10 mouse cellular contexts compared by ENCODE assay signal in genomic region chr11:117557474-117558381, GRCm38 (mm10).
DNase-seq lines count a peak whose midpoint lies in the region; ATAC-seq and TF ChIP-seq lines count a peak whose summit lies in the region.
"Had no signal": no experiment of that assay in that cellular context is flagged by ENCODE, and none has a peak within 500 bp of the region (broad histone marks: within the 10 kb centered on the region; RNA-seq: fewer than 3 reads in every experiment).

No protein-coding gene starts in this region.

- peak; percentile 25 for DNase-seq in urinary bladder, postnatal 14 days (ENCODE audit: low spot score)
- no peak for DNase-seq in urinary bladder, adult 18-20 months (ENCODE audit: low spot score in 2 of 2)
- DNase-seq in gastrocnemius, postnatal 25 days, result peak; percentile 84
- DNase-seq in hindbrain, postnatal 0 days (ENCODE audit: low spot score), result no peak
- DNase-seq in urinary bladder, postnatal 4 days (ENCODE audit: low spot score in 2 of 2), result no peak

- no peak overlapping the region for H3K9ac ChIP-seq in kidney, embryonic 15.5 days
- no peak overlapping the region for H3K9ac ChIP-seq in midbrain, embryonic 15.5 days
- no peak overlapping the region for H3K9ac ChIP-seq in liver, embryonic 12.5 days
- H3K9ac ChIP-seq in hindbrain, postnatal 0 days (replicated peaks; ENCODE audit: low read length), result no peak overlapping the region

- H3K4me3 ChIP-seq in kidney, embryonic 15.5 days (replicated peaks), result no peak overlapping the region
- H3K4me3 ChIP-seq in midbrain, embryonic 15.5 days, result no peak overlapping the region
- no peak overlapping the region for H3K4me3 ChIP-seq in liver, embryonic 12.5 days
- no peak overlapping the region for H3K4me3 ChIP-seq in hindbrain, postnatal 0 days (ENCODE audit: low read length)

- peaks cover 1% of the 10 kb centered on the region; the same call in 1 of the 2 replicates for H3K9me3 ChIP-seq in kidney, embryonic 15.5 days (replicated peaks)
- no peaks in the 10 kb centered on the region for H3K9me3 ChIP-seq in midbrain, embryonic 15.5 days
- H3K9me3 ChIP-seq in liver, embryonic 12.5 days (replicated peaks), result no peaks in the 10 kb centered on the region
- no peaks in the 10 kb centered on the region; the same call in 1 of the 2 replicates for H3K9me3 ChIP-seq in hindbrain, postnatal 0 days (ENCODE audit: low read length)
- H3K9me3 ChIP-seq: G1E had no signal

- H3K27ac ChIP-seq in kidney, embryonic 15.5 days, result no peak overlapping the region
- no peak overlapping the region for H3K27ac ChIP-seq in midbrain, embryonic 15.5 days
- H3K27ac ChIP-seq in liver, embryonic 12.5 days, result no peak overlapping the region
- no peak overlapping the region for H3K27ac ChIP-seq in hindbrain, postnatal 0 days

- H3K4me2 ChIP-seq in kidney, embryonic 15.5 days, result no peak overlapping the region
- no peak overlapping the region for H3K4me2 ChIP-seq in midbrain, embryonic 15.5 days
- no peak overlapping the region for H3K4me2 ChIP-seq in liver, embryonic 12.5 days
- no peak overlapping the region for H3K4me2 ChIP-seq in hindbrain, postnatal 0 days (ENCODE audit: low read depth, low read length)
- H3K4me2 ChIP-seq: liver, embryonic 11.5 days had no signal

- 79% methylated on average over 16 of the region's 16 CpGs for WGBS in kidney, embryonic 15.5 days
- 89% methylated on average over 16 of the region's 16 CpGs for WGBS in midbrain, embryonic 15.5 days
- 67% methylated on average over 16 of the region's 16 CpGs for WGBS in liver, embryonic 12.5 days (ENCODE audit: insufficient replicate concordance)
- WGBS in hindbrain, postnatal 0 days, result 79% methylated on average over 16 of the region's 16 CpGs

- ATAC-seq in kidney, embryonic 15.5 days (replicated peaks; ENCODE audit: low FRiP score), result peak; percentile 70; the same call in 1 of the 2 replicates
- ATAC-seq in midbrain, embryonic 15.5 days (replicated peaks), result no peak
- no peak for ATAC-seq in liver, embryonic 12.5 days
- ATAC-seq in hindbrain, postnatal 0 days, result no peak

- H3K4me1 ChIP-seq in kidney, embryonic 15.5 days, result no peaks in the 10 kb centered on the region
- 0 out of 2 replicates have a peak, but pooled peaks cover 2% of the 10 kb centered on the region for H3K4me1 ChIP-seq in midbrain, embryonic 15.5 days
- H3K4me1 ChIP-seq in liver, embryonic 12.5 days, result no peaks in the 10 kb centered on the region
- 0 out of 2 replicates have a peak, but pooled peaks cover 3% of the 10 kb centered on the region for H3K4me1 ChIP-seq in hindbrain, postnatal 0 days (ENCODE audit: insufficient read depth, low read length)

- no peaks in the 10 kb centered on the region for H3K36me3 ChIP-seq in kidney, embryonic 15.5 days
- no peaks in the 10 kb centered on the region for H3K36me3 ChIP-seq in midbrain, embryonic 15.5 days (replicated peaks)
- H3K36me3 ChIP-seq in liver, embryonic 12.5 days, result no peaks in the 10 kb centered on the region
- H3K36me3 ChIP-seq in hindbrain, postnatal 0 days (ENCODE audit: insufficient read depth, low read length), result no peaks in the 10 kb centered on the region
- H3K36me3 ChIP-seq: G1E had no signal

- TF ChIP-seq CTCF in hindbrain, postnatal 0 days (IDR thresholded peaks at IDR 0.05; ENCODE audit: low read depth), result no peak

- H3K27me3 ChIP-seq in kidney, embryonic 15.5 days, result no peaks in the 10 kb centered on the region
- no peaks in the 10 kb centered on the region for H3K27me3 ChIP-seq in midbrain, embryonic 15.5 days (replicated peaks)
- no peaks in the 10 kb centered on the region; the same call in 1 of the 2 replicates for H3K27me3 ChIP-seq in liver, embryonic 12.5 days (replicated peaks)
- H3K27me3 ChIP-seq in hindbrain, postnatal 0 days (ENCODE audit: insufficient read depth, low read length), result no peaks in the 10 kb centered on the region

Comparison
In these comparisons a context has a peak if more than half of its experiments do, and no peak if none do; other contexts are left out.
1. DNase-seq: peak in urinary bladder, postnatal 14 days (single experiment) and gastrocnemius, postnatal 25 days (single experiment); none in urinary bladder, adult 18-20 months (0 of 2), hindbrain, postnatal 0 days (single experiment) and urinary bladder, postnatal 4 days (0 of 2).